Mouse (Mus musculus): ENCODE measurements around the gene Met. TPM values are rescaled to one million over a fixed set of nuclear protein-coding genes. Genes with fewer than 3 reads are reported as not detected.
A peak's percentile ranks its signal among the peaks of the same experiment; 100 is the strongest.

Met gene
- 1.2 and 1.6 TPM in 2 replicates for polyA plus RNA-seq (2012; rRNA removed)

GRCm38 (mm10) chr6:17463434-17464280, at the start of gene Met:
TSS of gene Met (plus strand) at chr6:17463800.
- H3K4me1 ChIP-seq (replicated peaks; ENCODE audit: control insufficient read depth, insufficient read depth, low read length): no peaks in the 10 kb centered on the region
- TF ChIP-seq POLR2A (IDR thresholded peaks at IDR 0.05; ENCODE audit: control insufficient read depth, extremely low read depth, insufficient read depth, low read length, poor library complexity) (no peak), CTCF (IDR thresholded peaks at IDR 0.05; ENCODE audit: borderline replicate concordance, control insufficient read depth, extremely low read depth, insufficient read depth, low read length, poor library complexity) (no peak)
- no peaks in the 10 kb centered on the region for H3K36me3 ChIP-seq (ENCODE audit: control insufficient read depth, insufficient read depth, low read length)
- DNase-seq: peak; percentile 2
- H3K27ac ChIP-seq (ENCODE audit: control insufficient read depth, insufficient read depth, low read length): no peak within 1 kb of the TSS
- H3K4me3 ChIP-seq (ENCODE audit: control insufficient read depth, insufficient read depth, low read length): peak within 1 kb of the TSS; percentile 28
- 1% methylated on average over 78 of the region's 78 CpGs for WGBS
- H3K27me3 ChIP-seq (ENCODE audit: control insufficient read depth, insufficient read depth, low read length): peaks cover 2% of the 10 kb centered on the region; the same call in 1 of the 2 replicates

- 89% methylated on average over 7 of the region's 7 CpGs for WGBS
- no peak for DNase-seq
- no peak overlapping the region for H3K4me3 ChIP-seq (ENCODE audit: control insufficient read depth, insufficient read depth, low read length)
Observed at GRCm38 (mm10) chr6:17418226-17418625, 45.4 kb upstream of the Met start.

GRCm38 (mm10) chr6:17422432-17422831, 41.2 kb upstream of the Met start:
- Histone ChIP-seq H3K4me1 (replicated peaks; ENCODE audit: control insufficient read depth, insufficient read depth, low read length) (no peaks in the 10 kb centered on the region), H3K4me3 (ENCODE audit: control insufficient read depth, insufficient read depth, low read length) (no peak overlapping the region), H3K27me3 (ENCODE audit: control insufficient read depth, insufficient read depth, low read length) (no peaks in the 10 kb centered on the region), H3K27ac (ENCODE audit: control insufficient read depth, insufficient read depth, low read length) (no peak overlapping the region), H3K36me3 (ENCODE audit: control insufficient read depth, insufficient read depth, low read length) (no peaks in the 10 kb centered on the region)
- TF ChIP-seq CTCF (IDR thresholded peaks at IDR 0.05; ENCODE audit: borderline replicate concordance, control insufficient read depth, extremely low read depth, insufficient read depth, low read length, poor library complexity): no peak
- no peak for TF ChIP-seq POLR2A (IDR thresholded peaks at IDR 0.05; ENCODE audit: control insufficient read depth, extremely low read depth, insufficient read depth, low read length, poor library complexity)
- WGBS: 92% methylated on average over 1 of the region's 1 CpGs
- DNase-seq: no peak

More at GRCm38 (mm10) chr6:17418226-17418625, 45.4 kb upstream of the Met start:
- H3K27ac ChIP-seq (ENCODE audit: control insufficient read depth, insufficient read depth, low read length): no peak overlapping the region
- H3K36me3 ChIP-seq (ENCODE audit: control insufficient read depth, insufficient read depth, low read length): no peaks in the 10 kb centered on the region
- H3K4me1 ChIP-seq (replicated peaks; ENCODE audit: control insufficient read depth, insufficient read depth, low read length): no peaks in the 10 kb centered on the region
- no peak for TF ChIP-seq POLR2A (IDR thresholded peaks at IDR 0.05; ENCODE audit: control insufficient read depth, extremely low read depth, insufficient read depth, low read length, poor library complexity)
- H3K27me3 ChIP-seq (ENCODE audit: control insufficient read depth, insufficient read depth, low read length): no peaks in the 10 kb centered on the region

- Histone ChIP-seq H3K4me3 (ENCODE audit: control insufficient read depth, insufficient read depth, low read length) (no peak overlapping the region), H3K27ac (ENCODE audit: control insufficient read depth, insufficient read depth, low read length) (no peak overlapping the region), H3K4me1 (replicated peaks; ENCODE audit: control insufficient read depth, insufficient read depth, low read length) (no peaks in the 10 kb centered on the region), H3K36me3 (ENCODE audit: control insufficient read depth, insufficient read depth, low read length) (no peaks in the 10 kb centered on the region), H3K27me3 (ENCODE audit: control insufficient read depth, insufficient read depth, low read length) (no peaks in the 10 kb centered on the region)
- no peak for DNase-seq
- WGBS: 87% methylated on average over 3 of the region's 3 CpGs
- TF ChIP-seq POLR2A (IDR thresholded peaks at IDR 0.05; ENCODE audit: control insufficient read depth, extremely low read depth, insufficient read depth, low read length, poor library complexity) (no peak), CTCF (IDR thresholded peaks at IDR 0.05; ENCODE audit: borderline replicate concordance, control insufficient read depth, extremely low read depth, insufficient read depth, low read length, poor library complexity) (no peak)
Observed at GRCm38 (mm10) chr6:17429041-17429440, 34.6 kb upstream of the Met start.

GRCm38 (mm10) chr6:17429611-17430010, 34.0 kb upstream of the Met start:
- no peak for DNase-seq
- Histone ChIP-seq H3K36me3 (ENCODE audit: control insufficient read depth, insufficient read depth, low read length) (no peaks in the 10 kb centered on the region), H3K27ac (ENCODE audit: control insufficient read depth, insufficient read depth, low read length) (no peak overlapping the region), H3K27me3 (ENCODE audit: control insufficient read depth, insufficient read depth, low read length) (no peaks in the 10 kb centered on the region), H3K4me3 (ENCODE audit: control insufficient read depth, insufficient read depth, low read length) (no peak overlapping the region), H3K4me1 (replicated peaks; ENCODE audit: control insufficient read depth, insufficient read depth, low read length) (no peaks in the 10 kb centered on the region)
- 91% methylated on average over 3 of the region's 3 CpGs for WGBS
- TF ChIP-seq CTCF (IDR thresholded peaks at IDR 0.05; ENCODE audit: borderline replicate concordance, control insufficient read depth, extremely low read depth, insufficient read depth, low read length, poor library complexity): no peak
- no peak for TF ChIP-seq POLR2A (IDR thresholded peaks at IDR 0.05; ENCODE audit: control insufficient read depth, extremely low read depth, insufficient read depth, low read length, poor library complexity)

- Histone ChIP-seq H3K27me3 (ENCODE audit: control insufficient read depth, insufficient read depth, low read length) (no peaks in the 10 kb centered on the region), H3K4me1 (replicated peaks; ENCODE audit: control insufficient read depth, insufficient read depth, low read length) (no peaks in the 10 kb centered on the region), H3K4me3 (ENCODE audit: control insufficient read depth, insufficient read depth, low read length) (no peak overlapping the region), H3K27ac (ENCODE audit: control insufficient read depth, insufficient read depth, low read length) (no peak overlapping the region), H3K36me3 (ENCODE audit: control insufficient read depth, insufficient read depth, low read length) (no peaks in the 10 kb centered on the region)
- TF ChIP-seq CTCF (IDR thresholded peaks at IDR 0.05; ENCODE audit: borderline replicate concordance, control insufficient read depth, extremely low read depth, insufficient read depth, low read length, poor library complexity) (no peak), POLR2A (IDR thresholded peaks at IDR 0.05; ENCODE audit: control insufficient read depth, extremely low read depth, insufficient read depth, low read length, poor library complexity) (no peak)
- no peak for DNase-seq
- WGBS: 96% methylated on average over 4 of the region's 4 CpGs
Observed at GRCm38 (mm10) chr6:17443311-17443710, 20.3 kb upstream of the Met start.

Measured in thymus, adult 2 months (tissue).